Mouse (Mus musculus): ENCODE data around the gene Bok.

- TF ChIP-seq ZC3H11A (IDR thresholded peaks at IDR 0.05; ENCODE audit: borderline replicate concordance, low read depth, low read length) (no peak), HCFC1 (IDR thresholded peaks at IDR 0.05; ENCODE audit: borderline replicate concordance, insufficient read depth, low read length) (no peak), ZNF384 (IDR thresholded peaks at IDR 0.05; ENCODE audit: low read depth, low read length) (no peak)
Observed at GRCm38 (mm10) chr1:93741987-93742386, 56.5 kb downstream of the Bok start.

Data from ES-E14 (cell line).